Comparison of ENCODE assay signal across 16 mouse cellular contexts in genomic region chr3:114229501-114229900, GRCm38 (mm10).
DNase-seq lines count a peak whose midpoint lies in the region; ATAC-seq lines count a peak whose summit lies in the region.
"Had no signal": no experiment of that assay in that cellular context is flagged by ENCODE, and none has a peak within 500 bp of the region (broad histone marks: within the 10 kb centered on the region; RNA-seq: fewer than 3 reads in every experiment).

No protein-coding gene starts in this region.

- peak; percentile 65 for DNase-seq in adrenal gland, adult 2 months
- DNase-seq in adrenal gland, adult 18-20 months (ENCODE audit: low spot score in 2 of 2): no peak
- DNase-seq in layer of hippocampus, adult 8-10 months (ENCODE audit: low spot score in 2 of 2): peak; percentile 4 to 6
- no peak for DNase-seq in layer of hippocampus, postnatal 25 days (ENCODE audit: extremely low spot score in 1 of 2, low spot score in 1 of 2)
- peak; percentile 40 to 50 for DNase-seq in adrenal gland, postnatal 36 days
- DNase-seq in right cerebral cortex, adult 2 months (ENCODE audit: low spot score in 2 of 2): no peak
- no peak for DNase-seq in kidney, adult 8-10 months
- DNase-seq: cerebellum, adult 9-10 months; forebrain, postnatal 0 days; kidney, adult 2 months; kidney, postnatal 10 days; liver, postnatal 0 days; right cerebral cortex, postnatal 4 days; thymus, postnatal 25 days had no signal

- no peak for ATAC-seq in inflammation-experienced regulatory T-cells, adult 6 months
- ATAC-seq: forebrain, postnatal 0 days; liver, postnatal 0 days; lung, postnatal 0 days had no signal

Comparison
In these comparisons a context has a peak if more than half of its experiments do, and no peak if none do; other contexts are left out.
1. DNase-seq: peak in adrenal gland, adult 2 months (single experiment), layer of hippocampus, adult 8-10 months (2 of 2) and adrenal gland, postnatal 36 days (2 of 2); none in adrenal gland, adult 18-20 months (0 of 2), layer of hippocampus, postnatal 25 days (0 of 2), right cerebral cortex, adult 2 months (0 of 2) and kidney, adult 8-10 months (0 of 2).